Mouse (Mus musculus) heart, embryonic 15.5 days (tissue): ENCODE results near the gene Mapkapk5. TPM values are rescaled to one million over a fixed set of nuclear protein-coding genes. Genes with fewer than 3 reads are reported as not detected.
A peak's percentile ranks its signal among the peaks of the same experiment; 100 is the strongest.
"Not testable (repeated sequence)": the region's sequence is repeated elsewhere in the genome, so short reads cannot be mapped to it uniquely, and the experiment has no call there.

Experiments used
- ATAC-seq: fragments of 200-750 bp; cut with Nextera tagmentation; replicated peaks from 2 replicates; pipeline ENCODE4 v1.8.0; 2017; ENCODE audit warnings: low read depth, moderate TSS enrichment; ENCODE audit not compliant: insufficient number of reproducible peaks, insufficient read depth, low FRiP score
- H3K27ac ChIP-seq: fragments of 300-500 bp; sonication (generic); 2 replicates; pipeline ENCODE4 v1.5.1; 2015; ENCODE audit warnings: mild to moderate bottlenecking, inconsistent platforms
- H3K27me3 ChIP-seq: fragments of 300-500 bp; sonication (generic); 2 replicates; pipeline ENCODE4 v1.6.1; 2015; ENCODE audit warnings: inconsistent platforms
- H3K36me3 ChIP-seq: fragments of 300-500 bp; sonication (generic); 2 replicates; pipeline ENCODE4 v1.6.1; 2015; ENCODE audit warnings: mild to moderate bottlenecking, inconsistent platforms
- H3K4me1 ChIP-seq: fragments of 300-500 bp; sonication (generic); replicated peaks from 2 replicates; pipeline ENCODE4 v1.6.1; 2015; ENCODE audit warnings: inconsistent platforms
- H3K4me2 ChIP-seq: fragments of 300-500 bp; sonication (generic); 2 replicates; pipeline ENCODE4 v1.6.1; 2015; ENCODE audit warnings: inconsistent platforms, mild to moderate bottlenecking, moderate library complexity
- H3K4me3 ChIP-seq: fragments of 300-500 bp; sonication (generic); 2 replicates; pipeline ENCODE4 v1.5.1; 2015; ENCODE audit warnings: mild to moderate bottlenecking, inconsistent platforms
- H3K9ac ChIP-seq: fragments of 300-500 bp; sonication (generic); 2 replicates; pipeline ENCODE4 v1.6.1; 2015; ENCODE audit warnings: mild to moderate bottlenecking, inconsistent platforms
- H3K9me3 ChIP-seq: fragments of 300-500 bp; sonication (generic); replicated peaks from 2 replicates; pipeline ENCODE4 v1.6.1; 2016; ENCODE audit warnings: inconsistent platforms
- WGBS: fragments of 180-500 bp; shearing (Covaris S2); methylation state at CpG from one replicate; pipeline ENCODE4 v1.1.7; 2015; ENCODE audit warnings: mixed read lengths; 5-methylcytosine and 5-hydroxymethylcytosine counted together
- polyA plus RNA-seq: library from polyadenylated mRNA; unstranded; fragments of >200 nt; fragmentation: Nextera tagmentation; extraction: Ambion mirVana; gene quantifications from 2 replicates; pipeline ENCODE4 v1.2.1, GENCODE M21; 2015

Mapkapk5 gene
- polyA plus RNA-seq, 1 experiment from 2014 or later = 30.5 TPM

DNA sequence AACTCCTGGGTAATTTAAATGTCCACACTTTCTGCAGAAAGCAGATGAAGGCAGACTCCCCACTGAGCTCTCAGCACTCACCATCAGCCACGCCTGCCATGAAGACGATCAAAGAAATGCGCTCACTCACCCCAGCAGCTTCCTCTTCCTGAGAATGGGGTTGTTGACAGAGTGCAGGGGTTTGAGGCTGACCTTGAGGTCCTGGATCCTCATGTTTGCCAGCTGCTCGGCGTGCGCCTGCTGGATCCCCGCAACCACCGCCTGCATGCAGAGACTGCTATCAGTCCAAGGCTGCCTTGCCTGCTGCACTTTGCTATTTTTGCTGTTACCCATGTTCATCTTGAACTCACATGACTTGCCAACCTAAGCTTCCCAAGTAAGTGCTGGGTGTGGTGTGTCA, 18.7 kb downstream of the Mapkapk5 start:
- peak overlapping the region; percentile 22; the same call in 1 of the 2 replicates for H3K27ac ChIP-seq
- H3K36me3 ChIP-seq = peaks cover 71% of the 10 kb centered on the region
- no peaks in the 10 kb centered on the region for H3K27me3 ChIP-seq
- no peak overlapping the region for H3K9ac ChIP-seq
- H3K9me3 ChIP-seq = no peaks in the 10 kb centered on the region
- H3K4me1 ChIP-seq = 0 out of 2 replicates have a peak, but pooled peaks cover 3% of the 10 kb centered on the region
- ATAC-seq = no peak
- no peak overlapping the region for H3K4me2 ChIP-seq
- no peak overlapping the region for H3K4me3 ChIP-seq
- 53% methylated on average over 8 of the region's 8 CpGs for WGBS

DNA sequence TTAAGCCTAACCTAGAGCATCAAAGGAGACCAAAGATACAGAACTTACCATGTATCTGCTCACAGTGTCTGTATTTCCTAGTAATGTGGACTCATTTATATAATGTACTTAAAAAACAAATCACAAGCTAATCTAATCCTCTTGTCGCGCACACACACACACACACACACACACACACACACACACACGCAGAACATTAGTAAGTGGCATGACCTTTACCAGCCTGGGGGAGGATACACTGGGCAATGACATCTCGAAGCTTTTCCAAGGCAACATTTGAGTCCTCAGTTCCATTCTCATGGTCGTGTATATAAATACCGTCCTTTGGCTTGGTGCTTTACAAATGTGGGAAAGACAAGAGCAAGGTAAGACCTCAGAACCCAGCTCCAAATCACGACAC, 19.2 kb downstream of the Mapkapk5 start:
- 0 out of 2 replicates have a peak, but pooled peaks cover 3% of the 10 kb centered on the region for H3K4me1 ChIP-seq
- no peaks in the 10 kb centered on the region for H3K27me3 ChIP-seq
- peaks cover 68% of the 10 kb centered on the region for H3K36me3 ChIP-seq
- H3K4me2 ChIP-seq = no peak overlapping the region
- no peaks in the 10 kb centered on the region for H3K9me3 ChIP-seq
- H3K27ac ChIP-seq = no peak overlapping the region
- no peak overlapping the region for H3K4me3 ChIP-seq
- 77% methylated on average over 7 of the region's 7 CpGs for WGBS
- no peak overlapping the region for H3K9ac ChIP-seq
- no peak for ATAC-seq

GRCm38 (mm10) chr5:121525774-121526450, 19.8 kb downstream of the Mapkapk5 start:
- H3K27ac ChIP-seq = no peak overlapping the region
- 0 out of 2 replicates have a peak, but pooled peaks have one; percentile 43 for ATAC-seq
- H3K9me3 ChIP-seq = no peaks in the 10 kb centered on the region
- no peak overlapping the region for H3K9ac ChIP-seq
- H3K4me1 ChIP-seq = 0 out of 2 replicates have a peak, but pooled peaks cover 3% of the 10 kb centered on the region
- no peak overlapping the region for H3K4me2 ChIP-seq
- H3K4me3 ChIP-seq = no peak overlapping the region
- peaks cover 65% of the 10 kb centered on the region for H3K36me3 ChIP-seq
- WGBS = 67% methylated on average over 14 of the region's 14 CpGs
- H3K27me3 ChIP-seq = no peaks in the 10 kb centered on the region

GRCm38 (mm10) chr5:121519758-121520157, 25.9 kb downstream of the Mapkapk5 start:
- H3K27ac ChIP-seq, H3K4me1 ChIP-seq, H3K9me3 ChIP-seq, ATAC-seq, H3K9ac ChIP-seq, H3K27me3 ChIP-seq, H3K4me2 ChIP-seq, H3K4me3 ChIP-seq: not testable (repeated sequence)
- H3K36me3 ChIP-seq = peaks cover 19% of the 10 kb centered on the region
- 92% methylated on average over 10 of the region's 17 CpGs for WGBS

- ATAC-seq = no peak
- Histone ChIP-seq H3K4me3 (no peak overlapping the region), H3K27me3 (no peaks in the 10 kb centered on the region), H3K9ac (no peak overlapping the region), H3K27ac (no peak overlapping the region), H3K36me3 (peaks cover 11% of the 10 kb centered on the region), H3K4me1 (no peaks in the 10 kb centered on the region), H3K9me3 (no peaks in the 10 kb centered on the region), H3K4me2 (no peak overlapping the region)
- WGBS = 84% methylated on average over 9 of the region's 9 CpGs
Observed at GRCm38 (mm10) chr5:121518983-121519382, 26.7 kb downstream of the Mapkapk5 start.

DNA sequence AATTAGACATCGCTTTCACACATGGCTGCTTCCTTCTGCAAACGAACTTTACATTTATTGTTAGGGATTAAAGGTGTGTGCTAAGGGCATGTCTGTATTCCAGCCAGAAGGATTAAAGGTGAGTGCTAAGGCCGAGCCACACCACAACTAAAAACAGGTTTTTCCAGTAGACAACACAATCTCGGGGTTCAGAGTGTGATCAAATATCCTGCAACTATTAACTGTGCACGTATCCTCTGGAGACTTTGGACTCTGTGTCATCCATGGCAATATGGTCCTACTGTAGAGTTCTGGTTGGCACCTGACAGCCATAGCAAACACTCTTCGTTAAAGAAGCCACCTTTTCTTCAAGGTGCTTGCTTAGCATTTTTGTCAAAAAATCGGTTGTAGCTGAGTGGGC, 35.7 kb downstream of the Mapkapk5 start:
- Histone ChIP-seq H3K9ac (no peak overlapping the region), H3K4me1 (no peaks in the 10 kb centered on the region), H3K4me3 (no peak overlapping the region), H3K27ac (no peak overlapping the region), H3K9me3 (no peaks in the 10 kb centered on the region), H3K27me3 (no peaks in the 10 kb centered on the region), H3K4me2 (no peak overlapping the region), H3K36me3 (no peaks in the 10 kb centered on the region)
- WGBS = 82% methylated on average over 7 of the region's 7 CpGs
- ATAC-seq = no peak

GRCm38 (mm10) chr5:121506846-121507245, 38.9 kb downstream of the Mapkapk5 start:
- no peak overlapping the region for H3K4me3 ChIP-seq
- no peak overlapping the region for H3K9ac ChIP-seq
- H3K9me3 ChIP-seq = no peaks in the 10 kb centered on the region
- no peak overlapping the region for H3K27ac ChIP-seq
- H3K27me3 ChIP-seq = no peaks in the 10 kb centered on the region
- no peaks in the 10 kb centered on the region for H3K4me1 ChIP-seq
- no peaks in the 10 kb centered on the region for H3K36me3 ChIP-seq
- 95% methylated on average over 1 of the region's 1 CpGs for WGBS
- no peak for ATAC-seq
- no peak overlapping the region for H3K4me2 ChIP-seq

DNA sequence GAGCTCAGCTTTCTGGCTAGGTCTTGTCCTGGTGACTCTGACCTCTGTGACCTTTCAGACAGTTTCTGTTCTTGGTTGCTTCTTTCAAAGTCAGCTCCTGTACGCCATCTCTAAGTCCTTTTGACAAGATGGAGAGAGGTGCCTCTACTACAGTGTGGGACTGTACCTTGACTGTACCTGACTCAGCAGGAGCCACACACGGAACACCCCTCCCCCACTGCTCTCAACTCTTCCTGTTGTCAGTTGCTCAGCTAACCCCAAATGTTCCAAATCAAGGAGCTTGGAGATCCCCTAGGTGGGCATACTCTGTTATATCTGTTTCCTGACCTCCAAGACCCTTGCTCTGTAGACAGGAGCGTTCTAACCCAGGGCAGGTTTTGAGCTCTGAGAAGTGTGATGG, 42.5 kb downstream of the Mapkapk5 start, which contains the start of gene Adam1b:
TSS of gene Adam1b (minus strand) at position 205 of the 400 bp plus-strand sequence.
- no peak within 1 kb of the TSS for H3K4me2 ChIP-seq
- no peak for ATAC-seq
- no peak within 1 kb of the TSS for H3K9ac ChIP-seq
- no peaks in the 10 kb centered on the region for H3K4me1 ChIP-seq
- no peaks in the 10 kb centered on the region for H3K9me3 ChIP-seq
- no peaks in the 10 kb centered on the region for H3K27me3 ChIP-seq
- no peak within 1 kb of the TSS for H3K27ac ChIP-seq
- no peak within 1 kb of the TSS for H3K4me3 ChIP-seq
- 69% methylated on average over 3 of the region's 3 CpGs for WGBS
- no peaks in the 10 kb centered on the region for H3K36me3 ChIP-seq

DNA sequence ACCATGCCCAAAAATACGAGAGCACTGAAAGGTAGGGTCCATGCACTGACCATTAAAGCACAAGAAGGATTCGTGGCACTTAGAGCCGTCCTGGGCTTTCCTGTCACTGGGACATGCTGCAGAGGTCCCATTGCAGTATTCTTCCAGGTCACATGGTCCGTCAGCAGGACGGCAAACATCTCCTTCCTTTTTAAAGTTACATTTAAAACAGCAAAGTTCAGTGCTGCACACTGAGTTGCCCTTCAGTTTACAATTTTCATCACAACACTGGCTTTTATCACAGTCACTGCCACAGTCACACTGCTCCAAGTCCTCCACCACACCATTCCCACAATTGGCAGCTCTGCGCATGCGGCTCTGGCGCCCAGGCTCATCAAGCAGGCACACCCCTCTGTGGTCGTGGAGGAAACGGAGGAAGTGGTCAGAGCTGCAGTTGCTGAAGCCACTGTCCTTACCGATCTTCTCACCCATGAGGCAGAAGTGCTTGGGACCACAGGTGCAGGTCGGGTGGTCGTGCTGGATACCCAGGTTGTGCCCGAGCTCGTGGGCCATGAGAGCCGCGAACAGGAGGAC, 44.2 kb downstream of the Mapkapk5 start:
- not testable (repeated sequence) for H3K9me3 ChIP-seq, H3K9ac ChIP-seq, H3K27me3 ChIP-seq, ATAC-seq, H3K4me3 ChIP-seq, H3K27ac ChIP-seq, H3K4me2 ChIP-seq, H3K36me3 ChIP-seq, H3K4me1 ChIP-seq
- 58% methylated on average over 11 of the region's 17 CpGs for WGBS

GRCm38 (mm10) chr5:121500719-121501118, 45.0 kb downstream of the Mapkapk5 start:
- H3K27me3 ChIP-seq = no peaks in the 10 kb centered on the region
- no peaks in the 10 kb centered on the region for H3K9me3 ChIP-seq
- H3K4me1 ChIP-seq = no peaks in the 10 kb centered on the region
- no peak overlapping the region for H3K27ac ChIP-seq
- no peak for ATAC-seq
- H3K9ac ChIP-seq = no peak overlapping the region
- H3K36me3 ChIP-seq = no peaks in the 10 kb centered on the region
- no peak overlapping the region for H3K4me3 ChIP-seq
- H3K4me2 ChIP-seq = no peak overlapping the region
- WGBS = 65% methylated on average over 7 of the region's 7 CpGs

DNA sequence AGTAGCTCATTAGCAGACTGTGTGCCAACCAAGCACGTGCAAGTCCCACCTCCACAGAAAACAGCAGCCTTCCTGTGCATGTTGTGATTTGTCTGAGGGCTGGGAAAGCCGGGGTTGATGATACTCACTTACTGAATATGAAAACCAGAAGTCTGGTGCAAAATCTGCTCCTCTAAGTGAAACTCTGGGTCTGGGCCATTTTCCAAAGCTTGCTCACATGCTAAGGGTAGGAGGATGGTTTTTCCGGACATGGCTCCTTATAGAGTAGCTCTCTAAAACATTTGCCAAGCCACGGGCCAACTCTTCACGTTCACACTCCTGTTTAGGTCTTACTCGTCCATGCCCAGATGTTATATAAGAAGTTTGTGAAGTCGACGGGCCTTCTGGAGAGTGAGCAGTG, 52.4 kb downstream of the Mapkapk5 start:
- WGBS = 64% methylated on average over 8 of the region's 8 CpGs
- Histone ChIP-seq H3K9ac (no peak overlapping the region), H3K4me2 (no peak overlapping the region), H3K4me3 (no peak overlapping the region), H3K36me3 (no peaks in the 10 kb centered on the region), H3K27me3 (no peaks in the 10 kb centered on the region), H3K9me3 (no peaks in the 10 kb centered on the region), H3K27ac (no peak overlapping the region), H3K4me1 (no peaks in the 10 kb centered on the region)
- no peak for ATAC-seq

- ATAC-seq = no peak
- Histone ChIP-seq H3K27me3 (no peaks in the 10 kb centered on the region), H3K36me3 (no peaks in the 10 kb centered on the region), H3K9ac (no peak overlapping the region), H3K4me3 (no peak overlapping the region), H3K9me3 (no peaks in the 10 kb centered on the region), H3K4me1 (no peaks in the 10 kb centered on the region), H3K4me2 (no peak overlapping the region), H3K27ac (no peak overlapping the region)
- 73% methylated on average over 5 of the region's 5 CpGs for WGBS
Observed at GRCm38 (mm10) chr5:121484801-121485200, 60.9 kb downstream of the Mapkapk5 start.
